32 mouse cellular contexts compared by ENCODE assay signal in genomic region chr14:12387176-12387575, GRCm38 (mm10). TPM values are rescaled to one million over a fixed set of nuclear protein-coding genes. Genes with fewer than 3 reads are reported as not detected.
DNase-seq lines count a peak whose midpoint lies in the region; ATAC-seq and TF ChIP-seq lines count a peak whose summit lies in the region.
"Had no signal": no experiment of that assay in that cellular context is flagged by ENCODE, and none has a peak within 500 bp of the region (broad histone marks: within the 10 kb centered on the region; RNA-seq: fewer than 3 reads in every experiment).

No protein-coding gene starts in this region.

- peaks cover 81% of the 10 kb centered on the region for H3K27me3 ChIP-seq in hindbrain, embryonic 11.5 days (ENCODE audit: control insufficient read depth, insufficient read depth, low read length)

- H3K4me3 ChIP-seq in hindbrain, embryonic 11.5 days (ENCODE audit: low read depth, low read length), result no peak overlapping the region
- H3K4me3 ChIP-seq: forebrain, embryonic 10.5 days; forebrain, embryonic 13.5 days; heart, embryonic 12.5 days; heart, embryonic 15.5 days; hindbrain, embryonic 10.5 days had no signal

- no peak for ATAC-seq in hindbrain, embryonic 11.5 days (ENCODE audit: low FRiP score)
- ATAC-seq: activated CD4-positive, CD25-positive, alpha-beta regulatory T cell, adult 4 months; CD4-positive, CD25-positive, alpha-beta regulatory T cell, adult 4 months; forebrain, embryonic 13.5 days; forebrain, embryonic 16.5 days; hindbrain, postnatal 0 days; inflammation-experienced regulatory T-cells, adult 6 months; intestine, embryonic 16.5 days had no signal

- no peaks in the 10 kb centered on the region for H3K36me3 ChIP-seq in hindbrain, embryonic 11.5 days (ENCODE audit: control insufficient read depth, insufficient read depth, low read length)
- H3K36me3 ChIP-seq: forebrain, embryonic 10.5 days; heart, embryonic 12.5 days; heart, embryonic 15.5 days; hindbrain, embryonic 10.5 days had no signal

- H3K4me2 ChIP-seq in hindbrain, embryonic 11.5 days (replicated peaks; ENCODE audit: low read depth, low read length), result no peak overlapping the region
- H3K4me2 ChIP-seq: forebrain, embryonic 13.5 days; heart, embryonic 12.5 days; heart, embryonic 15.5 days; hindbrain, embryonic 14.5 days had no signal

- no peaks in the 10 kb centered on the region for H3K9me3 ChIP-seq in hindbrain, embryonic 11.5 days (ENCODE audit: control insufficient read depth, low read length)
- H3K9me3 ChIP-seq: forebrain, embryonic 10.5 days; forebrain, embryonic 13.5 days; heart, embryonic 12.5 days; heart, embryonic 15.5 days; hindbrain, embryonic 10.5 days had no signal

- intact Hi-C loops in left cerebral cortex, postnatal 4 days (cut with DNase I), result no loop called here
- intact Hi-C loops in left cerebral cortex, postnatal 25 days (cut with DNase I), result no loop called here

- WGBS in hindbrain, embryonic 11.5 days, result 72% methylated on average over 6 of the region's 6 CpGs

- peaks cover 8% of the 10 kb centered on the region for H3K4me1 ChIP-seq in hindbrain, embryonic 11.5 days (replicated peaks; ENCODE audit: control insufficient read depth, insufficient read depth, low read length)
- H3K4me1 ChIP-seq: heart, embryonic 15.5 days had no signal

- no peak overlapping the region for H3K9ac ChIP-seq in hindbrain, embryonic 11.5 days (ENCODE audit: low read depth, low read length)
- H3K9ac ChIP-seq: forebrain, embryonic 13.5 days; heart, embryonic 12.5 days; heart, embryonic 15.5 days; hindbrain, embryonic 14.5 days had no signal

- TF ChIP-seq CTCF in brain, embryonic 14.5 days (IDR thresholded peaks at IDR 0.05; ENCODE audit: borderline replicate concordance, extremely low read depth, insufficient read depth, insufficient read length), result no peak

- TF ChIP-seq POLR2A in brain, embryonic 14.5 days (IDR thresholded peaks at IDR 0.05; ENCODE audit: borderline replicate concordance, extremely low read depth, insufficient read depth, insufficient read length, poor library complexity, severe bottlenecking), result no peak

- DNase-seq in cerebellum, postnatal 25 days, result peak; percentile 47 to 62
- no peak for DNase-seq in cerebellum, adult 8-10 months
- DNase-seq in left cerebral cortex, postnatal 4 days, result peak; percentile 38
- no peak for DNase-seq in left cerebral cortex, postnatal 25 days (ENCODE audit: low spot score in 2 of 2)
- peak; percentile 25 for DNase-seq in brain, embryonic 14.5 days (ENCODE audit: low read depth)
- no peak for DNase-seq in hindbrain, embryonic 11.5 days (ENCODE audit: low spot score)
- DNase-seq: adrenal gland, adult 8-10 months; adrenal gland, postnatal 25 days; cerebellum, adult 11 months; cerebellum, adult 9-10 months; gastrocnemius, postnatal 25 days; heart, adult 18-20 months; heart, postnatal 10 days; heart, postnatal 36 days; kidney, adult 18-20 months had no signal

- no peak overlapping the region for H3K27ac ChIP-seq in hindbrain, embryonic 11.5 days (ENCODE audit: low read depth, low read length)
- H3K27ac ChIP-seq: forebrain, embryonic 13.5 days; heart, embryonic 15.5 days; hindbrain, embryonic 10.5 days; hindbrain, embryonic 14.5 days had no signal

RNA-seq across cellular contexts. Expression of gene Fezf2, which starts 39.2 kb away (rescaled TPM):
- 10 to 100 TPM; 53.3 to 54.3 TPM for total RNA-seq in left cerebral cortex, postnatal 4 days (2021)
- total RNA-seq in left cerebral cortex, postnatal 25 days (2021), result 10 to 100 TPM; 20.4 to 30.9 TPM
- polyA plus RNA-seq in brain, embryonic 14.5 days (2012; rRNA removed), result 16.5 and 79.1 TPM in 2 replicates
- not detected in 2 replicates for polyA plus RNA-seq in hindbrain, embryonic 11.5 days (2014; fragmentation: Nextera tagmentation; extraction: Ambion mirVana)
- total RNA-seq: adrenal gland, adult 8-10 months; adrenal gland, postnatal 25 days; ES-E14; gastrocnemius, adult 8-10 months; gastrocnemius, postnatal 25 days; heart, adult 18-20 months; heart, postnatal 10 days; heart, postnatal 36 days had no signal
- polyA plus RNA-seq: C2C12; CD4-positive, CD25-positive, alpha-beta regulatory T cell, adult 4 months; embryonic facial prominence, embryonic 14.5 days; gonadal fat pad, adult 2 months; hindbrain, embryonic 14.5 days; hindbrain, postnatal 0 days; inflammation-experienced regulatory T-cells, adult 6 months; intestine, embryonic 16.5 days had no signal

Comparison
In these comparisons a context has a peak if more than half of its experiments do, and no peak if none do; other contexts are left out.
1. DNase-seq: peak in cerebellum, postnatal 25 days (2 of 2), left cerebral cortex, postnatal 4 days (single experiment) and brain, embryonic 14.5 days (single experiment); none in cerebellum, adult 8-10 months (single experiment), left cerebral cortex, postnatal 25 days (0 of 2) and hindbrain, embryonic 11.5 days (single experiment).